In the genomic region with DNA sequence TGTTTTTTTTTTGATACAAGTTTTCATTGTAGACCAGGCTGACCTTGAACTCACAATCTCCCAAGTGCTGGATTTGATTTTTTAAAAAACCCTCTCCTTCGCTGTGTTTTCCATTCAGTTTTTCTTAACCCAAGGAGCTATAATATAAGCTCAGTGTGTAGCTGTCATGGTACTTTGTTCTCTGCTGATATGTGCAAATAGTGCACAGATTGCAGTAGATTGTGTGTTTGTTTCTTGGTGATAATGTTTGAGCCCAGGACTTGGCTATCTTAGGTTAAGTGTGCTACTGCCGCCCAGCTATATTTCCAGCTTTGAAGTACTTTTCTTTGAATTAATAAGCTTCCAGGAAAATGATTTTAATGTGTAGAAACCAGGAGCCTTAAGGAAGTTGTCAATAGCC, we compare ENCODE assay signal across 20 mouse cellular contexts.
"Had no signal": no experiment of that assay in that cellular context is flagged by ENCODE, and none has a peak within 500 bp of the region (broad histone marks: within the 10 kb centered on the region; RNA-seq: fewer than 3 reads in every experiment).

No protein-coding gene starts in this region.

- H3K27ac ChIP-seq: kidney, embryonic 15.5 days; left cerebral cortex, adult 2 months; lung, embryonic 15.5 days; midbrain, embryonic 12.5 days; neural tube, embryonic 13.5 days had no signal

- DNase-seq: kidney, adult 11 months; kidney, adult 8-10 months; kidney, postnatal 10 days; kidney, postnatal 36 days; layer of hippocampus, postnatal 36 days; lung, adult 18-20 months; lung, postnatal 10 days; lung, postnatal 36 days; retina, postnatal 1 day; right cerebral cortex, postnatal 25 days; spleen, adult 18-20 months; thymus, adult 18-20 months; thymus, postnatal 36 days had no signal

- H3K4me2 ChIP-seq: kidney, embryonic 15.5 days; lung, embryonic 15.5 days; midbrain, embryonic 12.5 days; neural tube, embryonic 13.5 days had no signal

- H3K9ac ChIP-seq: kidney, embryonic 15.5 days; lung, embryonic 15.5 days; midbrain, embryonic 12.5 days; neural tube, embryonic 13.5 days had no signal

- H3K4me1 ChIP-seq: midbrain, embryonic 12.5 days had no signal

- H3K27me3 ChIP-seq: kidney, embryonic 15.5 days; lung, embryonic 15.5 days; midbrain, embryonic 12.5 days; neural tube, embryonic 13.5 days had no signal

- H3K4me3 ChIP-seq: kidney, embryonic 15.5 days; left cerebral cortex, adult 2 months; lung, embryonic 15.5 days; midbrain, embryonic 12.5 days; myocyte; neural tube, embryonic 13.5 days had no signal

- ATAC-seq: midbrain, embryonic 16.5 days had no signal

- H3K9me3 ChIP-seq: kidney, embryonic 15.5 days; lung, embryonic 15.5 days; midbrain, embryonic 12.5 days; neural tube, embryonic 13.5 days had no signal
